Mouse (Mus musculus) layer of hippocampus, postnatal 10 days (tissue): ENCODE measurements at regions not wholly inside any gene's neighbourhood (a gene's known extent, or its start where the extent isn't known, plus 50 kb on each side); places are given as distances from the start of the nearest gene placed in this dataset.
A peak's percentile ranks its signal among the peaks of the same experiment; 100 is the strongest.

ENCODE experiments used
- DNase-seq, 2 experiments: peaks; one replicate each; pipeline ENCODE4 v3.0.0; 2021; ENCODE audit warnings: low spot score in 2 of 2

GRCm38 (mm10) chr6:60217840-60218239 is 611.8 kb downstream of the Snca start:
- DNase-seq, result no peak

- DNase-seq, result peak in 1 of 2 experiments; percentile 10
Observed at GRCm38 (mm10) chr6:60201548-60201947, 628.1 kb downstream of the Snca start.
